Mouse (Mus musculus) adrenal gland, postnatal 36 days (tissue): ENCODE data around the gene En2. TPM values are rescaled to one million over a fixed set of nuclear protein-coding genes. Genes with fewer than 3 reads are reported as not detected.

Experiments
- DNase-seq, 2 experiments: peaks; one replicate each; pipeline ENCODE4 v3.0.0; 2021; ENCODE audit warnings: mixed read lengths in 1 of 2
- total RNA-seq, 2 experiments: library from RNA; stranded (reverse); gene quantifications; 2 replicates each; pipeline ENCODE4 v1.2.3; 2021

The En2 gene
- total RNA-seq, 2 experiments from 2014 or later, result 0.07 to 0.16 TPM

DNA sequence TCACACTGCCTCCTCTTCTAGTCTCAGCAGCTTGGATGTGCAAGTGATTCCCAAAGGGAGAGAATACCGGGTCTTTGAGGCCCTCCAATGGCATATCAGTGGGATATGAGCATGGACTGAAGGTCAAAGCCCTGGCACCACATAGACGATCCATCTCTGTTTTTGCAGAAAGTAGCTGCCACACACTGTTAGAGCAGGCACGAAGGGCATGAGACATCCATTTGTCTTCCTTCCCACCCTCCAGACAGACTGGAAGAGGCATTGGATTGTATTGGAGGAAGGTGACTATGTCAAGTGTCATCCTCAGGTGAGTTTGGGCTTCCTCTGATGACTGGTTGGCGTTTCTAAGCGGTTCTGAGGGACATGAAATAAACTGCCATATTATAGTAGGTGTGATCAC is 12.8 kb downstream of the En2 start:
- no peak for DNase-seq

DNA sequence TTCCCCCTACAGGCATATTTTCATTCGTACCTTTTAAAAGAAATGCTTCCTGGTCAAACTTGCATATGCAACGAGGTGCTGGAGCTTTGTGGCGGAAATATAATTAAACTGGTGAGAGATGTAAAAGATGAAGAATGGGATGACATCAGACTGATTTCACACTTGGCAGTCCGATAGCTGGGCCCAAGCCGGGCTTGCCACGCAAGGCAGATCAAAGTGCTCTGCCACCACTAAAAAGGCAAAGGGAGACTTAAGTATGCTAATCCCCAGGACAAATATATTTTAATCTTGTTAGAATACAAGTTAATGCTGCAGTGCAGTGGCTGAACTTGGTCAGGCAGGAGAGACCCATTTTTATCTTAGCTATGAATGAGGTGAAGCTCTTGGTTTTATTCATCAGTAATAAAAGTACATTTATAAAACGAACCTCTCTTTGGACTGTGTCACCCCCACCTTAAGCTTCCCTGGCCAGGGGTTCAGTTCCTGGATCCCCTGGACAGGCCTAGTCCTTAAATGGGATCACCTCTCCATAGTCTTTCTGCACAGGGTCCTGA is 13.8 kb downstream of the En2 start:
- DNase-seq, result no peak

DNA sequence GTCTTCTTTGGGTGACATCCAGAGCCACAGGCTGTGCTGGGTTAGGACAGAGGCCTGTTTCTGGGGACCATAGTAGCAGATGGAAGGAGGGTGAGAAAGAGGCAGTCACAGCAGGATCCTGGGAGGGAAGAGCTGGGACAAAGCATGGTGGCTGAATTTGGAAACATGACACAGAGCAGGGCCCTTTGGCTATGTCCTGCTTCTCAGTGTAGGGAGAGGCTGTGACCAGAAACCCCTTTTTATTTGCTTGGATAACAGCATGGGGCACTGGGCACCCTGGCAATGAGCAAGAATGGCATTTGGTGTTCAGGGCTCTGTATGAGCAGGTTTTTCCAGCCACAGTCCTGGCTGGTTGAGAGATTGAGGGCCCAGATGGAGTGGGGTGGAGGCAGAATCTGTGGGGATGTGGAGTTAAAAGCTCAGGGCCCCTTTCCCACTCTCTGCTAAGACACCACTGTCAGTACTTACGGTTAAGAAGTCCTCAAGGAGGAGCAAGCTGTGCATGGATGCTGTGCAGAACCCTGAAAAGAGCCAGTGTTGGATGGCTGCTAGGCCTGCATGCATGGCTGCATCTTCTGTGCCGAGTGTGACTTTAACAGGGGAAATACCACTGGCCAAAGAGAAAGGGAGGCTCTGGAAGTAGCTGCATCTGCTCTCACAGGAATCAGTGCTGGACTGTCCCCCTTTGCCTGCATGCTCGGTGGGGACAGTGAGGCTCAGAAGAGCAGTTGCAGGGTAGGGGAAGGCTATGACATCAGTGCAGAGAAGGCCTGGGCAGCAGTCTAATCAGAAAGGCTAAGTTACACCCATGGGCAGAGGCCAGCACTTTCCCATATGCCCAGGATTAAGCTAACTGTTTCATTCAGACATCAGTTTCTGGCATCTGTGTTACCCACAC is 26.0 kb downstream of the En2 start:
- DNase-seq, result no peak

DNA sequence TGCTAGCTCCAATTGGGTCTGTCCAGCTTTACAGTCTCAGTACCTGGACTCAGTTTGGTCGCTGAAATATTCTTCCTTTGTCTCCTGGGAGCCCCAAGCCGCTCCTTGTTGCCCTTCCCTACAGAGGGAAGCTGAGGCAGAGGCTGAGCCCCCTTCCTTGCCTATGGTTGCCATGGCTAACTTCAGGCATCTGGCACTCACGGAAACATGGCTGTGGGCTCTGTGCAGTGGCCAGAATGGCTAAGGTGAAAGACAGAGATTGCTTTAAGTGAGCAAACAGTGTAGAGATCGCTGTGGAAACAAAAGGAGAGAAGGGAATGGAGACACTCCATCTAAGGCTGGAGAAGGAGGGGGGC is 26.6 kb downstream of the En2 start:
- no peak for DNase-seq

DNA sequence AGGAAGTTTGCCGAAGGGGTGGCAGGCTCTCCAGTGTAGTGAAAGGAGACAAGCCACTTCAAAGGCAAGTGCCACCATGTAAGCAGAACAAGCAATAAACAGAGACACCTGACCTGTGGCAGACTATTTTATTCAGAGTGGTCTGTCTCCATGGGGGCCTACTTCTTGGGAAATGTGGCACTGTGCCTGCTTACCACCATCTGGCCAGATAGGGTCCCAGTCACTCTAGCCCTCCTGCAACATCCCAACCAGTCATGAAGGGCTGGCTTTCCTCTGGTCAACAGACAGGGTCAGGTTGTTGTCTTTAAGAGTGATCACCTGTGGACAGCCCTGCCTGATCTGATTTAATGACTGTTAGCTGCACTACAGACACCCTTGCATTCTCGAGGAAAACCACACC is 30.0 kb downstream of the En2 start:
- DNase-seq, result no peak

DNA sequence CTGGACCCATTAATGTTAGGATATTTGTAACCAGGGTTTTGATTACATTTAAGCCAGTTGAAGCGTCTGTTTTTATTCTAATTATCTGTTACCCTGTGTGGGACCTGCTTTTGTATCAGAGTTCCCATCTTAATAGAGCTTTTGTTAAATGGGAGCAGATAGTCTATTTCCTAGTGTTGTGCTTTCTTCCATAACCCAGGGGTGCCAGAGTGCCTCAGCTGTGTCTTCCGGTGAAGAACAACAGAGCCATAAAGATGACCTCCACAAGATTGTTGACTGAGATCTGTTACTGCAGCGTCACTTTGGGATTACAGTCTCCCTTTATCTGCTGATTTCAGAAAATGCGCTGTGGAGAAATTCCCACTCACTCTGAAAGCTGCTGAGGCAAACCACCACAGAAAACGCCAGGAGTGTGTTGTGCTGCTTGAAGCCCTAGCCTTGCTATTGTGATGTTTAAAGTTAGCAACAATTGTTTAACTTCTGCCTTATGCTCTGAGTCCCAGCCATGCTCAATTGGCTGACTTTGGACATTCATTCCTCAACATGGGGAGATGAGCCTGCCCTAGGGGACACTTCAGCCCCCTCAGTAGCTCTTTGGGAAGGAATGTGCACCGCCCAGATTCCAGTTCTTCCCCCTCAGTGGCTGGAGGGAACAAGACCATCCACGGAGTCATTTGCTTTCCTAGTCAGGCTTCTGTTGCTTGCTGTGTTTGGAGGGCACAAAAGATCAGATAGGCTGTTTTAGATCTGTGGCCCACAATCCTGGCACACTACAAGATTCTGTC is 33.8 kb downstream of the En2 start:
- no peak for DNase-seq

DNA sequence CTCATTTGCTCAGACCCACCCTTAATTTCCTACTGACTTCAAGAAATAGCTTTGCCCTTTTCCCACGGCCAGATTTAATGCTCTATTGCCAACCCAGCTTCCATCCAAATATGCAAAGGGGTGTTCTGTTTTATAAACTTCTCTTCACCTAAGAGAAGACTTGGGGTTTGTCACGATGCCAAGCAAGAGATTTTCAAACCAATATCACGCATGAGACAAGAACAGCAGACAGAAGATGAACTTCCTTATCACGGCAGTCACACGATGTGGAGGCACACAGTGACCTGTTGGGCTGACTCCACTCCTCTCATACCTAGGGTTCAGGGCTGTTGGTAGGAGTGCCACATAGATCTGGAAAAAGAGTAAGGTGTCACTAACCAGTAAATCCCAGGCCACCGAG is 37.6 kb downstream of the En2 start:
- no peak for DNase-seq

DNA sequence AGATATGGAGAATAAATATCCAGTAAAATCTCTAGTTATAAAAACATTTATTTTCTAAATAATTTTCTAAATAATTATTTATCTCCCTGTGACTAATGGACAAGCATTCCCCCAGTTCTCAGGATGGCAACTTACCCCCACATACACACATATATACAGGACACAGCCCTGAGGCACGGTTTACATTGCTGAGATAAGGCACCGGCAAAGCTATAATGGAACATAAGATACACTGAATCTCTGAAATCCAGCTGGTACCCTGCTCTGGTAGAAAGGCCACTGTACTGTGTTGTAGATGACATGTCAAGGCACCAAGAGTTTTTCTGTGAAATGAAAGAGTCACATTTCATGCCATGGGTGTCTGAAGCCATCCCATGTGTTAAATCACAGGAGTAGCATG is 39.2 kb downstream of the En2 start:
- DNase-seq, result no peak

DNA sequence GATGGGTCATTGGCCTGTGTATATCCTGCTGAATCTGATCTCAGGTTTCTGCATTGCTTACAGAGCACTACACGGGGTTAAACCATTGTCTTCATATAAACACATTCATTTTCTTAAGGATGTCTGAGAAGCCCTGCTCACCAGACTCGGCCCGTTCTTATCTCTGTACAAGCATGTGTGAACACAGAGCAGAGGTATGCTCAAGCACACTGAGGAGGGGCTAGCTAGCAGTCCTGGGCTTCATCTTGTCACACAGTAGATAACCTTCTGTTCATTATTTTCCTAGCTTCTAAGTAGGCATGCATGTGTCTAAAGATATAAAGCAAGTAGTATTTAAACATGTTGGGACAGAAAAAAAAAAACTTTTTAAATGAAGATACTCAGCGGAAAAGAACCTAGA is 41.0 kb downstream of the En2 start:
- DNase-seq, result no peak

DNA sequence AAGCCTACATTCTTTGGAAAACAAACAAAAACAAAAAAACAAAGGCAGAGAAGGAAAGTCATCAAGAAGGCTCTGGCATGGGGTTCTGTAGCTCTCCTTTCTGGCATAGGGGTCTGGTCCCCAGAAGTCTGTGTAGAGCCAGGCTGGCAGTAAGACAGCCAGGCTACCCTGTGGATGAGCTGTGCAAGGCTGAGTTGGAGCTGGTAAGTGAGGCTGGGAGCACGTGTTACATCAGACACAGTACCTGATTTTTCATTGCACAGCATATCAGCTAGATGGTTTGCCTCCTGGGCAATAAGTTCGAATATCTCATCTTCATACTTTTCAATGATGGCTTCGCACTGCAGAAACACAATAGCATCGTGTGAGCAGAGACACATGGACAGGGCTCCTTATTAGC is 41.5 kb downstream of the En2 start:
- DNase-seq, result no peak

DNA sequence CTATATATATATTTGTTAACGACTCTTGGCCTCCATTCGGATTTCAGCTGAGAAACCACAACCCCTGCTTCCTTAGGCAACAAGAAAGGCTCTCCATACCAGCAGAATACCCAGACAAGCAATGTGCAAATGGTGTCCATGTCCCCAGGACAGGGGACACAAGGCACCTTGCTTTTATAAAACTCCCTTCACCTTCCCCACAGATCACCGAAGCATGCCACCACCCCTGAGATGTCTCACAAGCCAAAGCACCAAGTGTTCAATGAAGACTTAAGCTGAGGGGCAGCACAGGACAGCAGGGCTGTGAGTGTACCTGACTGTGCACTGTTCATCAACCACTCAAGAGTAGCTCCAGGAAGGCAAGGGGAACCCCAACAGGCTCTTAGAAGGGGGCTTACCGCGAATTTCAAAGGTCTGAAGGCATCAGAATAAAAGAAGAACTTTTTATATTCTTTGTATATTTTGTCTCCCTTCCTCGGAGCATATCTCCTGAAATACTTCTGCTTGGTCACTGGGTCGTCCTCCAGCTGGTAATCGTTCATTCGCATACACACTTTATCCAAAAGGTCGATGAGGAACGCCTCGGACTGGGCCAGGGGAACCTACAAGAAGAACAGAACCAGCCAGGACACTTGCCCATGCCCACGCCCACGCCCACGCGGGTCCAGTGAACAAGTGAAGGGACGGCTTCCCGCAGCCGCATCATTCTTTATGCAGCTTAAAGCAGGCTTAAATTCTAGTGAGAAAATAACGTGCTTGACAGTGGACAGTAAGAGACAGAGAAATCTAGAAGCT is 43.4 kb downstream of the En2 start:
- no peak for DNase-seq

DNA sequence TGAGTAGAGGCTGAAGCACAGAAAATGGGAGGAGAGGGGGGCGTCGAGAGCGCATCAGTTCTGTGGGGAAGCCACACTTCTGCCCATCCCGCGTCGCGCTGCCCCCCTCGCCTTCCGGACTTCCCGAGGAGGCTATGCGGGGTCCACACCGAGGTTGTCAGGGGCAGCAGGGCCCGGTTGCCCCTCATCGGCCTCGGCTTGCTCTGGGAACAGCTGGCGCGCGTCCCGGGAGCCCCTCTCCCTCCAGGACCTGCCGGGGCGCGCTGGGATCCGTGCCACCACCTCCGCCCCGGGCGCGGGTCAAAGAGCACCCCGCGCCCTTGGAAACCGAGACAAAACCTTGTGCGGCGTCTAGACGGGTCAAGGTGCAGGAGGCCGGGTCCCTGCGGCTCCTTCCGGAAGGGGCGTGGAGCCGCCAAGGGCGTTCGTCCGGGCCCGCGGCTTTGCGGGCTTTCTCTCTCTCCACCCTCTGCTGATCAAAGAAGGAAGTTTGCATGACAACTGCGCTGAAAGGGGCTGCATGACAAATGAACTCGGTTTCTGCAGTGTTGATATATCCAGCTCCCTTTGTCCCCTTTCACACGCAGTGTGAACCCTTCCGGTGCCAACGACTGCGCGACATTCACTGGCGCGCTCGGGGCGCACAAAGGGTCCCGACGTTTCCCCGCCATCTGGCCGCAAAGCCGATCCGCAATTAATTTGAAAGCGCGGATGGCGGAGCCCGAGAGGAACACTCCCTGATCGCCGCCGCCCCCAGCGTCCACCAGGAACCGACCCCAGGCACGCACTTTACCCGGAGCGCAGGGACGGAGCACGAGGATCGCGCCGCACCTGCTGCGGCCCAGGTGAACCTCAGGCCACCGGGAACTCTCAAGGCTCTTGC is 44.3 kb downstream of the En2 start:
- DNase-seq, result no peak

DNA sequence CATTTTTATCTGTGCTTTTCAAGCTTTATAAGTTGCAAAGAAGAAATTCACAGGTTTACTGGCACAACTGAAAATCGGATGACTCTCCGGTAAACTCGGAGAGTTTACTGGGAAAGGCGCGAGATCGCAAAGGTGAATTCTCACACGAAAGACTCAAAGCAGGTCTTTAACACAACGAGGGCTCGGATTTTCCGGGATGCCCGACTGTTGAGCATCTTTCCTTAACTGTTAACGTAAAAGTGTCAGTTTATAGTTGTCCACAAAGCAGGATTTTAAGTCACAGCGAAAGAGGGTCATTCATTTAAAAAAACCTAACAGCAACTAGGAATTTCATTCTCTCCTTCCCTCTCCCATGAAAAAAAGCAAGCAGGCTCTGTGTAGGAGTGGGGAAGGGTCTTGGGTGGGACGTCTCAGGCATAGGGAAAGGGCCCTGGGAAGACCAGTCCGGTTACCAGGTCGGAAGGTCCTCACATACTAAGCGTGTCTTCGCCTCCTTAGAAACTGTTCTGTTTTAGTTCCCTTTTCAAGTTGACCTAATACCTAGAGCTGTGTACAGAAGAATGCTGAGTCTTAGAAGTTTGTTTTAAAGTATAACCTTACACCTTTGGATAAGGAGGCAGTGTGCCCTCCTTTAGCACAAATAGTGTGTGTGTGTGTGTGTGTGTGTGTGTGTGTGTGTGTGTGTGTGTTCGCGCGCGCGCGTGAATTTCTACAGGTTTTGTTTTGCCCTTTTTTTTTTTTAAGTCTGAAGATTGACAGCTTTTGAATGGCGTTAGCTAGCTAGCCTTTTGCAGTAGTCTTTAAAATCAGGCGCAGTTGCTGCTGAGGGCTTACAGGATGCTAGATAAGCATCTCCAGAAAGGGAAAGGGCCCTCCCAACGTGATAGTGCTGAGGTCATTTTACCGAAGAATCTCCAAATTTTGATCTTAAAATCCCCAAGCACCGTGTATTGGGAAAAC is 45.4 kb downstream of the En2 start:
- DNase-seq, result no peak

DNA sequence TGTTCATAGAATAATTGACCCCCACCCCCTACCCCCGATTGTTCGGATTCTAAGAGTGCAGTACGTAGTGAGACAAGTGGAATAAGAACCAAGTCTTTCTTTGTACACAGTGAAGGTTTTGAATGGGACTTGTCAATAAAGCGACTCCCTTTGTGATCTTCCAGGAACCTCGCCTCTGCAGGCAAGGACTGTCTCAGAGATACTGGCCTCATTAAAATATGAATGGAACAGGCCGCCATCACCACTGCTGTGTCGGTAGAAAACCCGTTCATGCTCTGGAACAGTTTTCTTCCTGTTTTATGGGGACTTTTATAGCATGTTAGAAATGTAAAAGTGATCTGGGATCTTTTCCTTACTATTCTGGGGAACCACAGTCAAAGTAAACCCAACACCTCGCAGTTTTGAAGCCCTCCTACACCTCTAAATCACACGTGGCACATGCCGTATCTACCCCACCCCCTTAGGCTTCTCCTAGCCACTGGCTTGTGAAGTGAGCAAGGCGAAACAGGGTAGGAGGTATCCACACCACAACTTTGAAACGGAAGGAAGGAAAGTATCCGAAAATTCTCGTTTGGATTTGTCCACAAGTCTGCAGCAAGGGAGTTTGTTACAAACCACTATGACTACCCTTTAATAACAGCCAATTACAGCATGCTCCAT is 46.3 kb downstream of the En2 start:
- no peak for DNase-seq

DNA sequence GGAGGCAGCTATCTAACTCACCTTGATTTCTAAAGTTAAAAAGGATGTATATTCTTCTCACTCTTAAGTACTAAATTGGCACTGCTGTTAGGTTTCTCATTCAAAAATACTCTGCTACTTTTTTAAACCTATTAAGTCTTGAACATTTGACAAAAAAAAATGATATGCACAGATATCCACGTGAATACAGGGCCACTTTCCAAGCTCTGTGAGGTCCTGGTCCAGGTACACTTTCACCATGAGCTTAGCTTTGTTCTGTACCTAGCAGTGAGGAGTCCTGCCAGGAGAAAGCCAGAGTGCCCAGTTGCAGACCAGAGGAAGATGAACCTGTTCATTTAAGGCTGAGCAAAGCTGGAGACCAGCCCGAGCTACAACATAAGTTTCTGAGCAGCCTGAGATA is 47.9 kb downstream of the En2 start:
- DNase-seq, result no peak

DNA sequence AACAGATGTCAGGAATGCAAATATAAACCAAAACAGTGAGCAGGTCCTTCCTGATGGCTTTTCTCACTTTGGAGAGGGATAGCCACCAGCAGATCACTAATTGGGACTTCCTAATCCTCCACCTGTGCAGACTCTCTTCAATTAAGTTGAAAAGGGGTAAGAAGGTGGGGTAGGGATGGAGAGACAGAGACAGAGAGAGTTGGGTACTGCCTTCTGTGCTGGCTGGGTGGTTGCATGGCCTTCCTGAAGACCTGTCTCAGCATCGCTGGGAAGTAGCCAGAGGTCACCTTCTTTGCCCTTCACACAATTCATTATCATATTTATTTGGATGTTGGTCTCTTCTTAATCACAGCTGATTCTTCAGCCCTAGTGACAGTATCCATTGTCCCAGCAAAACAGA is 54.1 kb downstream of the En2 start:
- no peak for DNase-seq
